Mouse (Mus musculus) right cerebral cortex, postnatal 36 days (tissue): ENCODE measurements around the gene Prkn.
A peak's percentile ranks its signal among the peaks of the same experiment; 100 is the strongest.
"Not testable (repeated sequence)": the region's sequence is repeated elsewhere in the genome, so short reads cannot be mapped to it uniquely, and the experiment has no call there.

ENCODE experiments used
- DNase-seq, 2 experiments: peaks; one replicate each; pipeline ENCODE4 v3.0.0; 2022; ENCODE audit warnings: low spot score in 2 of 2, mixed read lengths in 1 of 2

Prkn gene

DNA sequence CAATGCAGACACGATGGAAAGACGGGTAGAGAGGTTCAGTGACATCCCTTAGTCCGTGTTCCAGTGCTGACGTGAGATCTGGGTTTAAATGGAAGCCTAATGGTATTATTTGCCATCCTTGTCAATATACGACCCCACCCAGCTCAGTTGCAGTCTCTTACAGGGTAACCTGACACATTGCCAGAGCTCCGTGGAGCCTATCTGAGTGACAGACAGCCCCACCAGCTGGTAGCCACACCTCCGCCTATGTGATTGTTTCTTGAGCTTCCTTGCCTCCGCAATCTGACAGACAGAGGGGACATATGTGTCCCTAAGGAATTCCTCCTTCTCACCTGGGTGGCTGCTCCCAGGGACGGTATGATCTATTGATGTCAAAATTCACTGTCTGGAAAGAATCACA lies 1141.5 kb downstream of the Prkn start:
- DNase-seq = no peak

DNA sequence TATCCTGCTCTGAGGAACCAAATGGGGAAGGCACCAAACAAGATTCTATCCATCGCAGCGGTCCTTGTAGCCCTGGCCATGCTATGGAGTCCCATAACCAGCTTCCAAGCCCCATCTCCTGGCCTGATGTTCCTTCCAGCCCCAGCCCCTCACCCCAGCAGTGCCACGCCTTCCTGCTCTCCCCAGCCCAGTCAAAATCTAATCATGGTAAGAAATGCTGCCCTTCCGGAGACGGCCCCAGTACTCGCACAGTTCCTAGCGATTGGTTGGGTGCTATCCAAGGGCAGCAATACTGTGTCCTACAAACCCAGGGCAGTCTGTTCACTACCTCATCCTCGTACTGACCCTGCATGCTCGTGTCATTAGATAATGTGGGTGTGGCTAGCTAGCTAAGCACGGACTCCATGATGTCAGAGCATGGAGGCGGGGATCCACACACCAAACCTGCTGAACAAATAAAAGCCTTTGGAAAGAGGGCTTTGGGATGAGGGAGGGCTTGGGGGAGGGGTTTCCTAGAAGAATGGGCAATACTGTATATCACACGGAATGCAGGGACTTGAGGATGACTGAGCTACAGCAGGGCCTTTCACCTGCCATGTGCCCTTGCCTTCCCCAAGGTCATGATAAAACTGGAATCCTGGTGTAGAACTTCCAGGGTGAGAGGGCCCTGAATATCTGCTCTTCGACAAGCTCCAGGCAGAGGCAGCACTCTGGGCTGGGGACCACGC lies 1148.1 kb downstream of the Prkn start:
- no peak for DNase-seq

DNA sequence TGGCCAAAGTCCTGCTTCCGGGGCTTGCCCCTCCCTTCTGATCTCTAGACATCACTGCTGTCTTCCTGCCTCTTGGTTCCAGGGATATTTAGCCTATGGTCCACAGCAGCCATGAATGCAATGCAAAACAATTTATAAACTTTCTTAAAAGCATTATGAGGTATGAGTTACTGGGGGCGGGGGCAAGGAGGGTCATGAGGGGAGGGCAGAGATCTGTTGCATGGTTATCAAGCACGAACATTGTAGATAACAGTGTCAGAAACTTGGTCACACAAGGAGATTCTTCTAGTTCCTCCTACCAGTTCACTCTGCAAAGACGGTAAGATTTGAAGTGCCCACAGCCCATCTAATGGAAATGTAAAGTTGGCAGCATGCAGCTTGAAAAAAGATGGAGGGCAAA lies 1149.1 kb downstream of the Prkn start:
- no peak for DNase-seq

DNA sequence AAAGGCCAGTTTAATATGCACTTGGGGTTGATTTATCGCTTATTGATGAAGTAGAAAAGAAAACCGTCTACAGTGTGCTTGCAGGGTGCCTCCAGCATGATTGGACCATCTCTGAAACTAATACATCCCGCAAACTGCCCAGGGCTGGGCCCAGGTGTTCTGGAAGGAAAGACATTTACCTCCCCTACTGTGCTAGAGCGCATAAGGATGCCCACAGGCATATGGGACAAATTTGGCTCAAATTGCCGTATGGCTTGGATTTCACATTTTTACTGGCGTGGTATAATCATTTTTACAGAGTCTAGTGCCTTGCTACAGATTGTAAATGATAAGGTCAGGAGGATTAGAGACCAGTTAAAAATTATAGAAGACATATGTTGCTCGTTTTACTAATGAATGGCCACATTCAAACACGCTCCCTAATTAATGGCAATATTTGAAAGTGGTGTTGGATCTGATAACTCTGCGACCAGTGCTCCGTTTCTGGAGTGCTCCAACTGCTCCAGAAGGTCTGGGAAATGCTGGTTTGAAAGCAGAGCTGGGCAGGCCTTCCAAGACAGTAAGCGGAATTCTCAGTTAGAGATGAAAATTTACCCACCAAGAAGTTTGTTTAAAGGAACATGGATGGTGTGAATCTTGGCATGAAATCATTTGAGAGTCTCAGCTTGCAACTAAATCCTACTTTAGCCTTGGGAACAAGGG lies 1150.4 kb downstream of the Prkn start:
- DNase-seq = no peak

DNA sequence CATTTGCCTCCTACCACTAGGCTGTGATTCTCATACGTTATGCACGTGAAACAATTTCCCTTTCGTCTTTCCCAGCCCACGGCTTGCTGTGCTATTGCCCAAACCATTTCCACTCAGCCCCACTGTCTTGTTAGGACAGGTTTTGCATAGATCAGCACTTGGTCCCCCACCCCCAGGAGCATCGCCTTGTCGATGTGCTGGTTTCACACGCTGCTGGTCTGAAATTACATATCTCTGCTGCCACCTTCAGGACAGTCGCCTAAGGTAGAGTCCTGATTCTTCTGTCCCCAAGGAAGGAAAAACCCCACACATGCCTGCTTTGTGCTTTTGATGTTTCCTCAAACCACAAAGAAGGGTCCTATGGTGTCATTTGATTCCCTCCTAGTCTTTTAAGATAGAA lies 1153.1 kb downstream of the Prkn start:
- peak in 1 of 2 experiments; percentile 26 for DNase-seq

DNA sequence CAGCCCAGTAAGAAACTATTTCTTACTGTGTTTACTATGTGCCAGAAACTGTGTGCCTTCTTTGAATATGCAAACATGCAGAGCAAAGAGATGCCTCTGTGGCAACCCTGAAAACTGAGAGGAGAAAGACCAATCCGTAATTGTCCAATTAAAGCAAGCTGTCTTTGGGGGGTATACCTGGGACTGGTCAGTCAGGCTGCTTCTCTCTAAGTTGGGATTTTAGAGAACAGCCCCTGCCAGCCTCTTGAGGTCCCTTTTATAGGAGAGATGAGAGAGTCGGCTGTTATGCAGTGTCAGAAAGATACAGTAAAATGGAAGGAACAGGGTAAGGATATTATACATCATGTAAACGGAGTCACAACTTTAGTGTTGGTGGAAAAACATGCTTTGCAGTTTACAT lies 1154.1 kb downstream of the Prkn start:
- no peak for DNase-seq

DNA sequence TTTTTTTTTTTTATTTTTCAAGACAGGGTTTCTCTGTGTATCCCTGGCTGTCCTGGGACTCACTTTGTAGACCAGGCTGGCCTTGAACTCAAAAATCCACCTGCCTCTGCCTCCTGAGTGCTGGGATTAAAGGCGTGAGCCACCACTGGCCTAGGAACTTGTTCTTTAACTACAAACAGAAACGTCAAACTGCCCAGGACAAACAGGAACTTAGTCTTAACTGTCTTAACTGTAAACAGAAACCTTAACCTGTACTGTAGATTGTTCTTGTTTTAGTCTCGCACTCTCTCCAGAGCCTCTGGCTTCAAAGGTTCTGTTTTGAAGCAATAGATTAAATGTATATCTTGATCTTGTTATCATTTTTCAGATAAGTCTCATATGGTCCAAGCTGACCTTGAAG lies 1154.6 kb downstream of the Prkn start:
- DNase-seq = not testable (repeated sequence)

DNA sequence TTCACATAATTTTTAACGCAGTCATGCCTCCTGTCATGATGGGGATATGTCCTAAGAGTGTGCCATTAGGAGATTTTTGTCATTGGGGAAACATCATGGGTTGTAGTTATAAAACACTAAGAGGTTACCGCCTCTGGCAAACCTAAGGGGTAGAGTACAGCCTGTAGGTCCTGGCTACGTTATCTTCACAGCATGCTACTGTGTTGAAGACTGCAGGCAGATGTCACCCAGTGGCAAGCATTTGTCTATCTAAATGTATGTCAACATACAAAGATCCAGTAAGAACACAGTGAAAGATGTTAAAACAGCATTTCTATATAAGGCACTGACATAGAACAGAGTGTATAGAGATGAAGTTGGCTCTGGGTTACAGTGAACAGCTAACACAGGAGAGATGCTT lies 1155.3 kb downstream of the Prkn start:
- DNase-seq = no peak

DNA sequence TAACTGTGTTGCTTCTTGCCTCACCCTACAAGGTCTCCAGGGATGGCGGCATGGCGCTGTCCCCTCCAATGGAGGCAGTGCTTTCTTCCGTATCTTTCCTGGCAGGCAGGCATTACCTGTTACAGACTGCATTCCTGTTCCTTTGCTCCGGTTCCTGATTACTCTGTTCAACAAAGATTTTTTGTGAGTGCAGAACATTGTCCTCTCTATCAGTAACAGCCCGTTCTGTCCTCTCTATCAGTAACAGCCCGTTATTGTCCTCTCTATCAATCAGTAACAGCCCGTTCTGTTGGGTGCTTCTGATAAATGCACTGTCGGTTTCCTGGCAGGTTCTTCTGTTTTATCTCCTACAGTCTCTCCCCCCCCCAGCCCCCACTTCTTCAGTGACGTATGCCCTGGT lies 1156.1 kb downstream of the Prkn start:
- no peak for DNase-seq

DNA sequence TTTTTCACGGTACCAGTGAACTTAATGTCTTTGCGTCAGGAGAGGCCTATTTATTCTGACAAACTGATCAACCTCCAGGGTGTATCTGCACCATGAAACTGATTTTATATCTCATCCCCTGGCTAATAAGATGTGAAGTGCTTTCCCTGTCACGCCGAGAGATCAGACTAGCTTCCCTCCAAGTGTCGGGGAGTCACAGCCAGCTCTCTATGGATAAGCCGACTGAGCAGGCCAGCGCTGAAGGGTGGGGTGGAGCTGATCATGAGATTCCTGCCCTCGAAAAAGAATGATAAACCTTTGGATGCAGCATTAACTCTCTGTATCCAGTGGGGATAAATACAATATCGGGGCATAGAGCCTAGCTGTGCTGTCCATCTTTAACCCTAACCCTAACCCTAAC lies 1160.1 kb downstream of the Prkn start:
- DNase-seq = no peak

DNA sequence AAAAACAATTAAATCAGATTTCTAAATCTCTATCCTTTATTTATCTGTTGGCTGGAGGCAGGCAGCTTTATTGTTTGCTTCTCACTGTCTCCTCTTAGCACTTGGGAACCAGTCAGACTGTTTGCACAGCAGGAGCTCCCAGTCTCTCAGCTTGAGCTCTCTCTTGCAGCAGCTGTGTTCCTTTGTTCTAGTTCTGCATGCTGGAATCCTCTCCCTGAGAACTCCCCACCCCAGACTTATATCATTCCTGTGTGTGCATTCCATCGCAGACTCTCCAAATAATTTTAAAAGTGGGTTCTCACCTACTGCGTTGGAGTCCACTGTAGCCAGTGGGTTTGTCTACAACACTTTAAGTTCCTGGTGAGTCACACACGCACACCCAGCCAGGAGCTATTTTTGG lies 1181.1 kb downstream of the Prkn start:
- no peak for DNase-seq

DNA sequence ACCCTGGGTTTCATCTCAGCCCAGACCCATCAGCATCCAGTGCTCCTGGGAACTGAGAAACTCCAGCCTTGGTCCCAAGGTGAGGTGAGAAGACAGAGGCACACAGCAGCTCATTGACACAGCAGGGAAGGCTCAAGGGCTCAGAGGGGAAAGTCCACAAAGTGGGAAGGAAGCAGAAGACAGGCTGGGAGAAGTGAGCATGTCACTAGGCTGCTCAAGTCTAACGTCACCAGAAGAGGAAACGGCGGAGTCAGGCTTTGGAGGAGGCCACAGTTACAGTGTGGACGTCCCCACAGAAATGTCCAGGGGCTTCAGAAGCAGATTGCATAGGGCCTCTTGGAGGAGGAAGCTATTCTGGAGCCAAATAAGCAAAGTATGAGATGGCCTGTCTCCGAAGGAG lies 1189.2 kb downstream of the Prkn start:
- DNase-seq = no peak

DNA sequence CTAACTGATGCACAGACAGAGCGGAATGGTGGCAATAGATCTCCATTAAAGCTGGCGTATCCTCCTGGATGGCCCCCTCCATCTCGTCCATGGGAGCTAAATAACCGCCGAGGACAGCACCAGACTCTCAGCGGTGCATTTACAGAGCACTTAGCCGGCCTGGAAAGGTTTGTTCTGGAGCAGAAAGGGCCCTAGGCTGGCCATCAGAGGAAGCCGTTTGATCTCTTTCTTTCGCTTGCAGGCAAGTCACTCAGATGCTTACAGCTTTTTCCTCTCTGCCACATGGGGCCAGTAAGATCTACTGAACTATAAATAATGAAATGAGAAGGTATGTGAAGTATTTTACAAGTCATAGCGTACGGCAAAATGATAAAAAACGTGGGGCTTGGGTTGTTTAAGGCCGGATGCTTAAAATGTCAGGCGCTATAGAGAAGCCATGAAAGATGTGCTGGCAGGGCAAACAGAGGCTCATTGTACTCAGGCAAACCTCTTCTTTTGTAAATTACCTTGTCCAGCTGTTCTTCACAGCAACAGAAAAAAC lies 1189.8 kb downstream of the Prkn start:
- no peak for DNase-seq

DNA sequence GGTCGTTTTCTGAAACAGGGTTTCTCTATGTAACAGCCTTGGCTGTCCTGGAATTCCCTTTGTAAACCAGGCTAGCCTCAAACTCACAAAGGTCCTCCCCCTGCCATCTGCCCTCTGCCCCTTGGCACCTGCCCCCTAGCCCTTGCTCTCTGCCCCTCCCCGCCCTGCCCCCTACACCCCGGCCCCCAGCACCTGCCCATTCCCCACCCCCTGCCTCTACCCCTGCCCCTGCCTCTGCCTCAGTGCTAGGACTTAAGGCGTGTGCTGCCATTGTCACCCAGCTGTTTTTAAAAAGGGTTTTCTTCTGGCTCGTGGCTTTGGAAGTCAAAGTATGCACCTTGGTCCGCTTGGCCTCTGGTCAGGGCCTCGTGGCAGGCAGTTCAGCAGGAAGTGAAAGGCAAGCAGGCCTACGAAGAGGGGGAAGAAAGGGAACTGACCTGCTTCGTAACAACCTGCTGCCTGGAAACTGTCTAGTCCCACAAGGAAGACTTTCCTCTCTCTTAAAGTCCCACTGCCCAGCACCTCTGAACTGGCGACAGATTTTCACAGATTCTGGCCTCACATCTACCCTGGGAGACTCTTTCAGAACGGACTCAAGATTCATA lies 1190.5 kb downstream of the Prkn start:
- DNase-seq = no peak

DNA sequence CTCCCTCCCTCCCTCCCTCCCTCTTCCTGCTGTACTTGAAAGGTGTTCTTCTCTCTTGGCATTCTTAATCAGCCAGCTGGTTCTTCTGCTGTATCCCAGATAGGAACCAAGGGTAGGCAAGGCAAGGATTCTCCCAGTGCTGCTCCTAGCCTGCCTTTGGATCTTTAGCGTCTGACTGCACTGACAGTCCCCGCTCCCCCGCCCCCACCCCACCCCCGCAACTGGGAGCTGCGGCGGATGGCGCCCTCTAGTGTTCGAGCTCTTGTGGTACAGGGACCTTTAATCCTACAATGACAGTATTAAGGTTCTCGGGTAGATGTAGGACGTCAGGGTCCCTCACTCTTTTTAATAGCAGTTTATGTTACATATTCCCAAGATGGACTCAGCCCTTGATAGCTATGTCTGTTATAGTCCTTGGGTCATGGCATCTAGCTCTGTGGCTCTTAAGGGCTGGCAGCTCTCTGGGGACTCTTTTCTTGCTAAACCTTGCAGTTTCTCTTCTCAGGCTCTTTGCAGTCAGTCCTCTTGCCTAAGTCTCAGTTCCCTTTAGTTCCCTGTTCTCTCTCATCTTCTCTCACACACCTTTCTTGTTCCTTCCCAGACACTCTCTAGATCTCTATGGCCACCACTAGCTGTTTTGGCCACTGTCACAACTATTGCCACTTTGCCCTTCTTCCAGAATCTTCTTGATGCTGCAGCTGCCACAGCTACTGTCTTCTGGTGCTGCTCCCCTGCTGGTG lies 1191.2 kb downstream of the Prkn start:
- peak; percentile 34 to 40 for DNase-seq

DNA sequence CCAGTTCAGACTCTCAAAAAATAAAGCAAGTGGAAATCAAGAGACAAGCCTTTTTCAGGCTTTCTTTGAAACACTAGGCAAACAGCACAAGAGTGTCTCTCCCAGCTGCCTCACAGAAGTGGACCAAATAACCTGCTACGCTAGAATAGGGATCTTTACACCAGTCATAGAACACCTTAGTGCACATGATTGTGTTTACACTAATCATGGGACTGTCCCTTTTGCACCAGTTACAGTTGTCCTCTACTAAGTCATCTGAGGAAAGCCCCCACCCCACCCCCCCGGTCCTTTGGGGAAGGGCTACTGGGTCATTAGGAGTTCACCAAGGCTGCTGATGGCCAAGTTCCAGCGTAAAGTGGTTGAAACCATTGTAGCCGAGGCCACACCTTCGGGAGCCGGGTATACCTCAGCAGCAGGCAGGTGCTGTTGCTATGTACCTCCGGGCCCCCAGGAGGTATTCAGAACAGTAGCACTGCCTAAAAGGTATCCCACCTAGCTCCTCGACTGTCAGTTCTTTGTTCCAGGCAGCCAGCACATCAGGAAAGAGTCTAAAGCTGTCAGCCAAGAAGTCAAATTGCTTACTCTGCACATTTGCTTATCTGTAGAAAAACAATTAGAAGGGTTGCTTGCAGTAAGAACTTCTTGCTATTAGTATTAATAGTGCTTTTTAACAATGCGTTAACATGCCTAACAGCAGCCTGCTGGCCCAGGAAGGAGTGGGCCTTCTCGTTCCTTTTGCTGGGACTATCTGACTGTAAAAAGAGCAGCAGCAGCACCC lies 1192.0 kb downstream of the Prkn start:
- no peak for DNase-seq

DNA sequence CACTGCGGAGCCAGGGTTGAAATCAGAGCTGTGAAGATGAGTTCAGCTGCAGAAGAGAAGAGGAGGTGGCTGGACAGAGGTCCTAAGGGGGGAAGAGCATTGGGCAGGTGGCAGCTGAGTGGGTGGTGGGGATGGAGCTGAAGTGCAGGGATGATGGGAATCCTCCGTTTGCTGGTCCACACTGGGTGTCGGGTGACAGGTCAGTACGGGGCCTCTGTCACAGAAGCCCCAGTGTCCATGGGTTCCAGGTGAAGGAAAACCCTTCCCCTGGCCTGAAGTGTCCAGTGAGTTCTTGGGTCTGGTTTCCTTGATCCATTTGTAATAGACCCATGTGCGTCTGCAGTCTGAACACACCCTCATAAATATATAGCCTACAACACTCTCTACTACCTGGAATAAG lies 1195.2 kb downstream of the Prkn start:
- DNase-seq = no peak

DNA sequence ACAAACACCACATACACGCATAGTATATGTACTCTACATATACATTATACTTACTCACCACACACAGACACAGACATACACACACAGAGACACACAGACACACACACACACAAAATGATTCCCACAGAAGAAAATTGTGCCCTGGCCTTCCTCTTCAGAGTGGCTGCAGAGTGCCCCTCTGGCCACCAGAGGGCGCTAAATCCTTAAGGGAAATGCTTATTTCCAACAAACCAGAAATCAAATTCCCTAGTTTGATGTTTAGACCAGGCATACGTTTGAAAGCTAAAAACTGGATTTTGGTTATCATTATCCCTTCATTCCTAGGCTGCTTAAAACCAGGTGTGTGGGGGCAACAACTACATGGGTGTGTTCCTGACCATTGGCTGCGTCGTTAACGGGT lies 1196.0 kb downstream of the Prkn start:
- peak; percentile 29 to 43 for DNase-seq

DNA sequence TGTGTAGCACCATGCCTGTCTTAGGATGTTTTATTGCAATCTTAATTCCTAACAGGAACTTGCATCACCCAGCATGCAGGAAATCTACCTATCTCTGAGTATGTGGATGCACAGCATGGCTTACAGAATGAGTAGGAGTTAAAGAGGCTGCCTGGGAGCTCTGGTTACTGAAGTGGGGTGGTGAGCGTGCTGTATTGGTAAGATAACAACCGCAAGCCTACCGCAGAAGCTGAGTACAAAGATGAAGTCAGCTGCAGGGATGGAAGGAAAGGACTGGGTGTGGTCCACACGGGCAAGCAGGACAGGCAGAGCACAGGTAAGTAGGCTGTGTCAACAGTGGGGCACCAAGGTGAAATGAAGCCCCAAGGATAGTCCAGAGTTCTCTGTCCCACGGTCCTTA lies 1196.9 kb downstream of the Prkn start:
- DNase-seq = no peak

DNA sequence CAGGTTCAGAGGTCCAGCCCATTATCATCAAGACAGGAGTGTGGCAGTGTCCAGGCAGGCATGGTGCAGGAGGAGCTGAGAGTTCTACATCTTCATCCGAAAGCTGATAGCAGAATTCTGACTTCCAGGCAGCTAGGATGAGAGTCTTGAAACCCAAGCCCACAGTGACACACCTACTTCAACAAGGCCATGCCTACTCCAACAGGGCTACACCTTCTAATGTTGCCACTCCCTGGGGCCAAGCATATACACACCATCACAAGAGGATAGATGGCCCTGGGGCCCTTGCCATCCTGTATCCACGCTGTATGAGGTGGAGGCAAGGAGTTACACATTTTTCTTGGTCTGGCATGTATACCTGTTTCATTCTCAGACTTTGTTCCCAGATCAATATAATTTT lies 1197.4 kb downstream of the Prkn start:
- DNase-seq = no peak

DNA sequence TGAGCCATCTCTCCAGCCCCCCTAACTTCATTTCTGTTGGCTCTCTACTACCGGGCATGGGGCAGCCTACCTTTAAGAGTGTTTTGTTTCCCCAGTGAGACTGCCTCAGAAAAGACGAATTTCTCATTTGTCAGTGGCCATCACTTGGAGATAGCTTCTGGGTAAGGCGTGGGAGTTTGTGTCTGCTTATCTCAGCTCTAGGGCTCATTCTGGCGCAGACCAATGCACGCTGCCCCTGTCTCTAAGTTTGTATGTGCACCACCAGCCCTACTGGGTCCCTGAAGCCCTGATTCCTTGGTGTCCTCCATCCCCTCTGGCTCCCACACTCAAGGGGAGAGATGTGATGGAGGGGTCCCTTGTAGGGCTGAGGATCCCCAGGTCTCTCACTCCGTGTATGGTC lies 1198.3 kb downstream of the Prkn start:
- no peak for DNase-seq
